Mouse (Mus musculus) c-Kit-positive CD71-positive TER-119-positive erythroid progenitor cells, embryonic 14.5 days (primary cell): ENCODE measurements at regions not wholly inside any gene's neighbourhood (a gene's known extent, or its start where the extent isn't known, plus 50 kb on each side); places are given as distances from the start of the nearest gene placed in this dataset.
"Not testable (repeated sequence)": the region's sequence is repeated elsewhere in the genome, so short reads cannot be mapped to it uniquely, and the experiment has no call there.

ENCODE experiments used
- DNase-seq: peaks from one replicate; pipeline ENCODE4 v3.0.0-alpha.2; 2013; ENCODE audit warnings: low spot score

DNA sequence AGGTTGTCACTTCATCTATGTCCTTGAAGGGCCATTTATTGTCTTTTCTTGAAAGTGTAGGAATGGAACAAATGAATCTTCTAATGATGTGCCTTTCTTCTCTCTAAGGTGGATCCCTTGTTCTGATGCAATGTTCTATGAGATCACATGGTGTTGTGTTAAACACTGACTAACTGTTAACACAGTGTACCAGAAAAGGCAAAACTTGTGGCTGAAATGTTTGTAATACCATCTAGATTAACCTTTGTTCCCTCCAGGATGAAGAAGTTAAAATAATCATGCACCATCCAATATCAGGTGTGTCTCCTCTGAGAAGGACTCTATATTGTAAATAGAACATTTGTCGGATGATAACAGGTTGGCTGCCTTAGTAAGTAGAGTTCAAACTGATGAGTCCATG, 849.1 kb downstream of the Gm9195 start:
- no peak for DNase-seq

DNA sequence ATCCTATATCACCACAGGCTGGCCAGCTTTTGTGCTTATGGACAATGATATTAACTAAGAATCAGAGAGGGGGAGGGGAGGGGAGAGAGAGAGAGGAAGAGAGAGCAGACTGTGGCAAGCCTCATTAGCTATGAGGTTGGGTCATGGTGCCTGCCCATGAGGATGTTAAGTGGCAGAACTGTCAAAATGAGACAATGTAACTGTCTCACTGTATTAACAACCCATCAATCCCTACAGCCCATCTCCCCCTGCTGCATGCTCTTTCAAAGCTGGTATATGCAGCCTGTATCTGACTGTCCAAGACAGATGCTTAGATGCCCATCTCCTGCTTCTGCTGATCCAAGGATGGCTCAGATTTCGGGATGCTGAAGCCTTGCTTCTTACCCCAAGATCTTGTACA, 852.6 kb downstream of the Gm9195 start:
- DNase-seq = no peak

DNA sequence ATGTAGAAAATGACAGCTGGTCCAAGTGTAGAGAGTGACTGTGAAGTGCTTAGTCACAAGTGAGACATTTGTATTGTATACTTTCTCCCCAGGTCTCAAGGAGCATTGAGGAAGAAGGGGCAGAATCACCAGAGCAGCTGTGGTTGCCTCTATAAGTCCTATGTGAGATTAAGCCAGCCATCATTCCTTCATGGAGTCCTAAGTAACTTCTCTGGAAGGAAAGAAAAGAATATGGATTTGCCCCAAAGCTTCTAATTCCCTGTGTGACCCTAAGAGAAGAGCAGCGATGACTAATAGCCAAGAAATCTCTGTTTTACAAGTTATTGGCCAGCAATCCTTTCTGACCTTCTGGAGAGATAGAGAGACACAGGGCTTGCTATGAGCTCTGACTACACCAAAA, 856.5 kb downstream of the Gm9195 start:
- DNase-seq = no peak

DNA sequence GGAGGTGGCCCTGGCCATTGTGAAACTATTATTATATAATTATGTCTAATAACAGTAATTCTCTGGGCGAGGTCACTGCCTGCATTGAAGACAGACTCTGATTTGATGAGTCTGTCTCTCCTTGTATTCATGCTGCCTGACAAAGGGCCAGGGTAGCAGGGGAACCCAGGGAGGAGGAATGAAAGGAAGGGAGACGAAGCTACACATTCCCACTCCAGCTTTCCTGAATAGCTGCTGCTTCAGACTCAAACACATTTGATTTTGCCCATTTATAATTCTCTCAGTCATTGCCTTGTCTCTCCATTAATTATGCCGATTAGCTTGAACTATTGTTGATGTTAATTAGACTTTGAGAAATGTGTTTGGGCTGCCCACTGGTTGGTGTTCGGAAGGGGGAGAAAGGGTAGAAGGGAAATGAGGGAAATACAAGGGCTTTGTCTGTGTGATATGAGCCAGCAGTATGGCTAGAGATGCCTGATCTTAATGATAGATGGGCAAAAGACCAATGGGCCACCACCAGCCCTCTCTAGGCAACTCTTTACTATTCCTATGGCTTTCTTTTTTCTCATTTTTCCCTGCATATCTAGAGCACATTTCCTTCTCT, 881.8 kb downstream of the Gm9195 start:
- no peak for DNase-seq

DNA sequence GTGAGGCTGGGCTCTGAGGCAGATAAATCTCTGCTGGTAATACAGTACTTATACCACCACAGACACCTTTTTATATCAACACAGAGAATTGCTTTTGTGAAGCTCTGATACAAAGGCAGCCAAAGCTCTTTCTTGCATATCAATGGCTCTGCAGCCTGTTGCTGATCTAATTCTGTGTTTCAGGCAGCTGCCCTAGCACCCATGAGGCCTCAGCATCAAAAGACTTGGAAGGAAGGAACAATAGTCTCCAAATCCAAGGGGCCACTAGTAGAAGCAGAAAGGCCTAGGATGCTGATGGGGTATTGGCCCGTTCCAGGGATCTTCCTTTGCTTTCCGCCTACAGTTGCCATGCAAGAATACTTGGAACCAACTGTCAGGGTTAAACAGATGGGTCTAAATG, 887.9 kb downstream of the Gm9195 start:
- no peak for DNase-seq

DNA sequence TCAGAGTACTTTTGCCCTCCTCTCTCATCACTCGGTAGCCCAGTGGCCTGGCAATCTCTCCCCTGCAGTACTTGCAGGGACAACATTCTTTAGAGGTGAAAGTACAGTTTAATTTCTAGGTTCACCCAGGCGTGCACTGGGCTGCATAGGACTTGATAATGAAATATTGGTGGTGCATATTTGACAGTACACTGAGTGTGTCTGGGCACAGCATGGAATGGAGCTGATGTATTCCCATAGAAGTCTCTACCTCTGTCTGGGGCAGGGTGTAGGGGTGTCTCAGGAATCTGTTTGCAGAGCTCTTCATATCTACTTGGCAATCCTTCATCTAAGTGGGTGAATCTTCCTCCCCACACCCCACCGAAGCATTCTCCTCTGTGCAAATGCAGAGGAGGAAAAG, 893.8 kb downstream of the Gm9195 start:
- DNase-seq = no peak

DNA sequence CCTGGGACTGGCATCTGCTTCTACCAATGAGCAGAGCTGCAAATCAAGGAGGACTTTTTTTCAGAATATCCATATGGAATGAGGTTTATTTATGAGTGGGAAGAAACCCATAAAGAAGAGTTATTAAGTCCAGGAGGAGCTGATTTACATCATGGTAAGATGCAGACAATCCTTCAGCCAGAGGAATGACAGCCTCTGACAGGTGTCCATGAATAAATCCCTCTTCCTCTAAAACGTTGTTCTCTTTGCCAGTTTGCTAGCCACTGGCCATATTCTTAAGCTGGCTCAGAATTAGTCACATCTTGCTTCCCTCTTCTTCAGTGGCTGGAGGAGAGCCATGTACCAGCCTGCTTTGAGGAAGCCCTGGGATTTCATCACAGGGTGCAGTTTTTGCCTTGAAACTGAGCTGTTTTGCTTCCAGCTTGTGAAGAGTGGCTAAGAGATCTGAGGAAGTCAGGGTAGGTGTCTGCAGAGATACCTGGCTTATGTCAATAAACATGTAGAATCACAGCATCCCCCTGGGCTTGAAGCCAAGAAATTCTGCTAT, 902.9 kb downstream of the Gm9195 start:
- no peak for DNase-seq

DNA sequence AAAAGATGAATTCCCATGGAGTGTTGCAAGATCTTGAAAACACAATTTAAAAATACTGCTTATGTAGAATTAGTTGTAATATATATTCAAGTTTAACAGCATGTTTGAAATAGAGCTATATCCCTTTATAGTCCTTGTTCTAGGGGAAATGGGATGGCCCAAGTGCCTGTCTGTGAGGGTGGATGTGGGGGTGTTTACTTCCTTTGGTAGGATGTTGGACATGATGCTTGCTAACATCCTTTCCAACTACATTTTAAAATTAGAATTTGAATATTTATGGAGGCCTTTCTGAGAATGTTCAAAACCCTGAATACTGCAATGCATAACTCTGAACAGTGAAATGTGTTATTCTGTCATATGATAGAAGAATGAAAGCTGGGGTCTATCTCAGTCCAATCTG, 903.6 kb downstream of the Gm9195 start:
- no peak for DNase-seq

DNA sequence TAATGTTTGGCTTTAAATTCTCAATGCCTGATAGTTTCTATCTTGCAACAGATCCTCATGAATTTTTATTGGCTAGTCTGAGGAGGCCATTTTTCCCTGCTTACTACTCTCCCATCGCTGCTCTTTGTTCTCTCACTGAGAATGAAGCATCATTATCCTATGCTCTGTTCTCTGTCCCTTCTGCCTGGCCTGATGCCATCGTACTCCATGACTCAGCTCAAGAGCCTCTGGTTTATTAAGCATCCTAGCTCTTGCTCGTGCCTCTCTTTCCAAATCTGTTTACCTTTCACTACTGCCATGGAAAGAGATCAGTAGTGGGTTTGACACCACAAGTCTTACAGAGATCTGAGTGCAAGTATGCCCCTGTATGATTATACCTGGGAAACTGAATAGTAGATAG, 926.8 kb downstream of the Gm9195 start:
- no peak for DNase-seq

DNA sequence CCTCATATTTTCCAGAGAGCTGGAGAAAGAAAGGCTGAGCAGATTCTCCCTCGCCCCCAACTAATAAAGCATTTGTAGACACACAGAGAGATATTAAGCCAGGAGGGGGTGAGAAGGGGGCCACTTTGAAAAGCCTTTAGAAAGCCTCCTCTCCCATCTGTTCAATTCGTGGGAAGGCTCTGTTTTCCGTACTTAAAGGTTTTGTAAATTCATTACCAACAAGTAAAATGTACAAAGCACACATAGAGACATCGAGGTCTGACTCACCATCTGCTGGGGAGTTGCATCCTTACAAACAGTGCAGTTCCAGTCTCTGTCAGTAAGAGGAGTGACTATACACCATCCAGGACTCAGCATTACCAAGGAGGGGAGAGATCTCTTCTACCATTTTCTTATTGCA, 929.7 kb downstream of the Gm9195 start:
- DNase-seq = no peak

DNA sequence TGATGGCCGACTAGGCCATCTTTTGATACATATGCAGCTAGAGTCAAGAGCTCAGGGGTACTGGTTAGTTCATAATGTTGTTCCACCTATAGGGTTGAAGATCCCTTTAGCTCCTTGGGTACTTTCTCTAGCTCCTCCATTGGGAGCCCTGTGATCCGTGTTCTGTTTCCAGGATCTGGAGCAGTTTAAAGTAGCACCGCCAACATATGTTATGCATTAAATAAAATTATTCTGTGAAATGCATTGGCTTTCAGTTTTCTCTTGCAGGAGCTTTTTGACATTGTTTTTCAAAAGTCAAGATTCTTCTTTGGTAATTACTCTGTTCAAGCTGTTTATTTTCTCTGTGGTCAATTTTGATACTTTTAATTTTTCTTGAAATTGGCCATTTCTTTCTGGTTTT, 937.3 kb downstream of the Gm9195 start:
- DNase-seq = not testable (repeated sequence)

DNA sequence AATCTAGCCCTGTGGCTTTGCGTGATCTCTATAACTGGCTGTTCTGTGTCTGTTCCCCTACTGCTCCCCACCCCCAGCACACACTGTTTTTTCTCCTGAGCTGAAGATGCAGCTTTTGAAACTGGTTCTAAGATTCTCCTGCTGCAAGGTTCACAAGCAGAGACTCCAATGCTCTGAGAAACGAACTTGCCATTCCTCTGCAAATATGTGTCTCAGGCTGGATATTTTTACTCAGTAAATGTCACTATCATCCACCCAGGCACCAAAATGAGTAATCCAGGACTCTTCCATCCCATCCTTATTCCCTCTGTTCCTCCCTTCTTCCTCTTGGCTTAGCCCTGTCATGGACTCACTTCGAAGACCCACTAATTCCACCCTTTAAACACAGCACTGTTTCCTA, 943.9 kb upstream of the Fam160b2 start:
- DNase-seq = no peak

DNA sequence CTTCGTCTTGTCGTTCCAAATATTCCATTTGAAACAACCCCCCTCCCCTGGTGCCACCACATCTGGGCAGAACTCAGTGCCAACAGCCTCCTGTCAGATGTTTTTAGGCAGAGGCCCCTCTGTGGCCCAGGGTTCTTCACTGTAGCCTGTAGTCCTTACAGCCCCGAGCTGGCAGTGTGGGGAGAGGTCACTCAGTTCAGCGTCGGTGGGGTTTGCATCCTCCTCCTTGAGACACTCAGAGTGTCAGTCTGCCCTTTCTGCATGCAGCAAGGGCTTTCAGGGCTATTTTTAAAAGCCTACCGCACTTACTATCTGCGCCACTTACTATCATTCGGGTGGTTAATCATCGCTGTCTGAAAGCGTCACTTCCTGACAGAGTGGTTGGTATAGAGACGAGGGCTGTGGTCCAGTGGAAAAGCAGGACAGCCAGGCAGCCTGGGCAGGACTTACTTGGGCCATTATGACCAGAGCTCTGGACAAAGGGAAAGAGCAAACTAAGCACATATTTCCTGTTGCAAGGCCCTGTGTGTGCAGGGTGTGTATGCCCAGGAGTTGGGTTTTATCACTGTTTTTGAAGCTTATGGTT, 932.5 kb upstream of the Fam160b2 start:
- no peak for DNase-seq

DNA sequence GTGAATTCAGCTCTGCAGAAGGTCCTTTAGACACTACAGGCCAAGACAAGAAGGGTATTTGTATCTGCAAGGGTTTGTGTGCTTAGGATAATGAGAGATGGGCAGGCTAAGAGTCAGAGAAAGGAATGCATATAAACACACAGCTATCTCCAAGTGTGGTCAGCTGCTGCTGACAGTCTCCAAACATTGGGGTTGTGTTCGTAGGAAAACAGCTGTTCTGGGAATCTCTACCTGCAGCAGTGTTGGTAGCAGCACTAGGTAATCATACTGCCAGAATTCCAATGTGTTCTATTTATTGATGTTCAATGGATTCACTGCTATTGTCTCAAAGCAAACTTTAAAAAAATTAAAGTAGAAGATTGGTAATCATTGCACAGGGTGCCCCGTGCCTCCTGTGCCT, 931.7 kb upstream of the Fam160b2 start:
- DNase-seq = no peak

DNA sequence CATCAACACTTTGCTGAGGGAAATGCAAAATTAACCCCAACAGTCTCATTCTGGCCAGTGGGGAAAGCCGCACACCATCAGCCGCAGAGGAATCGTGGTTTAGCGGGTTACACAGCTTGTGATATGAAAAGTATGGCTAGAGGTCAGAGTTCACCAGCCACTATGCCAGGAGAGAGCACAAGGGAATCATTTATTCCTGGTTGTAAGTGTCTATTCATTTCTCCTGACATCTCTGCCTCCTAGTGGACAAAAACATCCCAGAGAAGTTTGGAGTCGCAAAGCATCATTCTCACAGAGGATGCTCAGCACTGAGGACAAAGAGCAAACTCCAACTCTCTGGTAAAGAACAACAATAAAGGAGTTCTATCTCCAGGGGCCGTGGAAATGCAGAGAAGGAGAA, 930.8 kb upstream of the Fam160b2 start:
- DNase-seq = no peak

DNA sequence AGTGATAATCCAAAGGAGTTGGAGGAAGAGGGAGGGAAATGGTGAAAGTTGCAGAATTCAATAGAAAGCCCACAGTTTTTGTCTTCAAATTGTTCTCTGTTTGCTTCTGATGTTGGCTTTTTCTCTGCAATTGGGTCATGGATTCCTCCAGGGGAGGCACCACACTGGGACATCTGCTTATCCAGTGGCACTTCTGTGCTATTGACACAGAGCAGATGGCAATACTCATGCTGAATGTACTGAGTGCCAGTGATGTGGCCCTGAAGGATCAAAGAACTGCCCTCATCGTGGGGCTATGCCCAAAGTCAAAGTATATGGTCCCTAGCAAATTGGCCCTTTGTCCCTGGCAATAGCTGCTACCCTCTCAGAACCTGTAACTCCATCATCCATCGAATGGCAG, 918.9 kb upstream of the Fam160b2 start:
- DNase-seq = no peak

DNA sequence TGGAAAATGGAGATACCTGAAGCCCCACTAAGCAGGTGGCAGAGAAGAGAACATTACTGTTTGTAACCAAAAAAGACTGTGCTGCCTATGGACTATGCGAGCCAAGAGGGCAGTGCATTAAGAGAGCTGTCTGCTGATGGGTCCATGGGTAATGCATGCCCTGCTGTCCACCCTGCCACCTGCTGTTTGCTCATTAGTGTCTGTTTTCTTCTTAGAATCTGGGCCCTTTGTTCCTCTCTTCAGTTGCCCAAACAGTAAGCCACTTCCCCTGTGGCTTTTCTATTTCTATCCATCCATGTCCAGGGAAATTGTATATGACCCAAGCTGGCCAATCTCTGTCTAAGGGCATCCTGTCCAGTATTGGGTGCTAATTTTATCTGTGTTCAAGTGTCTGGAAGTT, 901.2 kb upstream of the Fam160b2 start:
- DNase-seq = no peak

DNA sequence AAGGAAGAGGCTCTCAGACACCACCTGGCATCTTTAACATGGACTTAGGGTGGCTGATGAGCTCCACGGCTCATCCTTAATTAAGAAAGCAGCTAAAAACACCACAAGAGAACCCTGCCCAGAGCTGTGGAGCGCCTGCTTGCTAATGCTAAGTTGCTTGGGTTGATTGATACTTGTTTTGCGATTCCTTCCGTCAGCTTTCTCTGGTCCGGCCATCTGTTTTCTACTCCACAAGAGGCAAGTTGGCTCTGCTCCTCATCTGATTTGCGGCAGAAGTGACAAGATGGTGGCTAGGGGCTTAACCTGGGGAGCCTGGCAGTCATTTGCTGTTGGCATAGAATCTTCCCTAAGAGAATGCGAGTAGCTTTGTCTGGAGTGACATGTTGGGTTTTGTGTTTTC, 891.6 kb upstream of the Fam160b2 start:
- DNase-seq = no peak

DNA sequence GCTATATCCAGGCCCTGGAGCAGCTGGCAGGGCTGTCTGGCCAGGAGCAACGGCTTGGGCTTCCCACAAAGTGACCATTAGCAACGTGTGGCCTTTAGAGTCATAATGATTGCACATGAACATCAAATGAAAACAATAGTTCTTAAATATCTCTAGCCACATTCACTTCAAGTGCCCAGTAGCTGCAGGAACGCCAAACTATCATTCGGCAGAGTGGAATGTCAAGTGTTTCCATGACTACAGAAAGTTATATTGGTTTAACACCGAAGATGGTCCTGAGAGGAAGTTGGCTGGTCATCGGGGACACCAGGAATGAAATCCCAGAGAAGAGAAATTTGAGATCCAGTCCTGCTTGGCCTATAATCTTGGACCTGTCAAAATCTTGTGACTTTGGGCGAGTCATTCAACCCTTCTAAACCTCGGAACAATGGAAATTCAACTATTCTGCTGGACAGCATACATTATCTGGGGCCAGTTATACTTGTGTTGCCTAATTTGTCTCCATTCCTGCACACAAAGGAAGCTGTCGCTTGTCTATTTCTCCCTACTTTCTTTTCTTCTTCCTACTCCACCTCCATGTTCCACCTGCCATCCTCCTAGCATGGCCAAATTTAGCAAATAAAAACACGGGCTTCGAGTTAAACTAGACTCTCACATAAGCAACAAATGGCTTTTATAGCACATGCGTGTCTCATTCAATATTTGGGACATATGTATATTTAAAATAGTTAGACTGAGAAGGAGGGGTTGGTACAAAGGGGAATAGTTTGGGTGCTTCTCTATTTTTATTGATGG, 886.7 kb upstream of the Fam160b2 start:
- no peak for DNase-seq

DNA sequence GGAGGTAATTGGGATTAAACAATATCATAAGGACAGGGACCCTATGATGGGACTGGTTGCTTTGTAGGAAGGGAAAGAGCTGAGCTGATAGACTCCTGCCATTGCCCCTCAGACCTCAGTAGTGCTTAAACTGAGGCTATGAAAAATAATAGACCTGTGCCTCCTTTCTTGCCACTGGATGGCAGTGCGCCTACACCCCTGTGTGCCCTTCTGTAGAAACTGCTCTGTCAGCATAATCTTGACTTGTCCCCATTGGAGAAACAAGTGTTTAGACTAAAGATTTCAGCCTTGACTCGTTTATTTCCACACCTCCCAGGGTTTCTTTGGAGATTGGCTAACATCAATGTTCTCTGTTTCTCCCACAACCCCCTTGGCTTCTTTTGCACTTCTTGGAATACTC, 876.0 kb upstream of the Fam160b2 start:
- no peak for DNase-seq

DNA sequence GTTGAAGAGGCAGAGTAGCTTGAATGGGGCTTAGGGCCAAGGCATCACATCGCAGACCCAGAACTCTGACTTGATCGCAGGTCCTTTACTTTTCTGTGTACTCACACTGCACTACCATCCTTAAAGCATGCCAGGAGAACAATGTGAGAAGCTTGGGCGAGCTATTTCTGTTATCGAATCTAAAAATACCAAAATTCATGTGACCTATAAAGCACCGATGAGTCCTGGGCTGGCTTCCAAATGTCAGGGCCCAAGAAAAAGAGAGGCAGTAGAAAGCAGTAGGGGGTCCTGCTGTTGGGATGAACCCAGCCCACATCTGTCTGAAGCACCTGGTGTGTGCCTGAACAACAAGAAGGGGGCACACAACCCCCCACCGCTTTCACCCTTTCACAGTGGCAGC, 874.3 kb upstream of the Fam160b2 start:
- DNase-seq = no peak

DNA sequence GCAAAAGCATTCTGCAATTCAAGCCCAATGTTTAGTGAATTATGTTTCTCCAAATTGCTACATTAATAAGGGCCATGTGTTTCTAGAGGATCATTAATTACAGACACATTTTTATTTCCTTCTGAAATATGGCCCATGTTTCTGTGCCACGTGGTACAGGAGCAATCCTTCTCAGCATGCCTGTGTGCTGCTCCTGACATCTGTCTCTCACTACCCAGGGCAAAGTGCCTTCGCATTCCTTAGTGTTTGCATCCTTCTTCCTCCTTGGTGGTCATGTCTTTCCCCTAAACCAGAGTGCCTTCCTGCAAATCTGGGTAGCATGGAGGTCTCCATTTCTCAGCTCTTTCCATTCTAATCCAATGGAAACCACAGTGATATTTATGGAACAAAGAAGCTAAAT, 832.7 kb upstream of the Fam160b2 start:
- DNase-seq = no peak
